Mouse (Mus musculus) cerebellum, adult 2 months (tissue): ENCODE data around the gene Tmed5.

Experiments
- CTCF ChIP-seq: fragments of 200-500 bp; IDR thresholded peaks from 2 replicates; pipeline ENCODE4 v1.5.1; 2011; ENCODE audit warnings: low read depth, mild to moderate bottlenecking, control low read depth, low read length, moderate library complexity, borderline replicate concordance; ENCODE audit not compliant: insufficient read depth
- POLR2A ChIP-seq: fragments of 200-500 bp; IDR thresholded peaks from 2 replicates; pipeline ENCODE4 v1.6.1; 2011; ENCODE audit warnings: low read length, control low read depth, borderline replicate concordance; ENCODE audit not compliant: insufficient read depth

DNA sequence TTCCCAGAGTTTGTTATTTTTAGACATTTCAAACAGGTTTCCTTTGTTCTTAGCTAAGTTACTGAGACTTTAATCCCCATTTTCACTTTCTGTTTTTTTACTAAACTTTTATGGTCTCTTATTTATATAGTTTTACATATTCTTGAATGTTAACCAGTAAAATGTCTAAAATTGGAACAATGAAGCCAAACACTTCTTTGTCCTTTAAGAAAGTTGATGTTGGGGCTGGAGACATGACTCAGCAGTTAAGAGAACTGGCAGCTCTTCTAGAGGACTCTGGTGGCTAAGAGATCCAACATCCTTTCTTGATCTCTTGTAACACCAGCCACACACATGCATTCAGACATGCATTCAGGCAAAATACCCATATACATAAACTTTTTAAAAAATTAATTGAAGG, 52.8 kb downstream of the Tmed5 start:
- TF ChIP-seq CTCF = no peak
- no peak for TF ChIP-seq POLR2A
